Mouse (Mus musculus) midbrain, embryonic 14.5 days (tissue): ENCODE data around the gene 2510039O18Rik. TPM values are rescaled to one million over a fixed set of nuclear protein-coding genes. Genes with fewer than 3 reads are reported as not detected.

Experiments
- ATAC-seq: fragments of 200-750 bp; cut with Nextera tagmentation; 2 replicates; pipeline ENCODE4 v1.8.0; 2017; ENCODE audit warnings: moderate number of reproducible peaks, moderate library complexity; ENCODE audit not compliant: low FRiP score, low TSS enrichment
- DNase-seq: peaks from one replicate; pipeline ENCODE4 v3.0.0-alpha.2; 2015
- H3K27ac ChIP-seq: fragments of 300-500 bp; sonication (generic); replicated peaks from 2 replicates; pipeline ENCODE4 v1.5.1; 2014; ENCODE audit warnings: mild to moderate bottlenecking, low read depth, low read length, moderate library complexity
- H3K27me3 ChIP-seq: fragments of 300-500 bp; sonication (generic); 2 replicates; pipeline ENCODE4 v1.6.1; 2014; ENCODE audit warnings: low read length, control low read depth, mixed read lengths; ENCODE audit not compliant: control insufficient read depth, insufficient read depth
- H3K36me3 ChIP-seq: fragments of 300-500 bp; sonication (generic); 2 replicates; pipeline ENCODE4 v1.6.1; 2014; ENCODE audit warnings: low read length, control low read depth; ENCODE audit not compliant: control insufficient read depth, insufficient read depth
- H3K4me1 ChIP-seq: fragments of 300-500 bp; sonication (generic); 2 replicates; pipeline ENCODE4 v1.6.1; 2014; ENCODE audit warnings: mild to moderate bottlenecking, antibody characterized with exemption, low read length, control low read depth; ENCODE audit not compliant: control insufficient read depth, insufficient read depth
- H3K4me2 ChIP-seq: fragments of 300-500 bp; sonication (generic); 2 replicates; pipeline ENCODE4 v1.6.1; 2014; ENCODE audit warnings: mild to moderate bottlenecking, low read length, moderate library complexity
- H3K4me3 ChIP-seq: fragments of 300-500 bp; sonication (generic); replicated peaks from 2 replicates; pipeline ENCODE4 v1.5.1; 2014; ENCODE audit warnings: low read depth, low read length
- H3K9ac ChIP-seq: fragments of 300-500 bp; sonication (generic); replicated peaks from 2 replicates; pipeline ENCODE4 v1.6.1; 2014; ENCODE audit warnings: mild to moderate bottlenecking, low read length, moderate library complexity
- H3K9me3 ChIP-seq: fragments of 300-500 bp; sonication (generic); 2 replicates; pipeline ENCODE4 v1.6.1; 2016; ENCODE audit warnings: low read length, control low read depth, mixed read lengths; ENCODE audit not compliant: control insufficient read depth
- WGBS: fragments of 180-500 bp; shearing (Covaris S2); extraction: QIAGEN DNeasy Blood & Tissue Kit; methylation state at CpG from one replicate; pipeline ENCODE4 v1.1.7; 2014; 5-methylcytosine and 5-hydroxymethylcytosine counted together
- polyA plus RNA-seq: library from polyadenylated mRNA; unstranded; fragments of >200 nt; fragmentation: Nextera tagmentation; extraction: Ambion mirVana; gene quantifications from 2 replicates; pipeline ENCODE4 v1.2.1, GENCODE M21; 2014

The 2510039O18Rik gene
- polyA plus RNA-seq, 1 experiment from 2014 or later = 15.8 TPM

DNA sequence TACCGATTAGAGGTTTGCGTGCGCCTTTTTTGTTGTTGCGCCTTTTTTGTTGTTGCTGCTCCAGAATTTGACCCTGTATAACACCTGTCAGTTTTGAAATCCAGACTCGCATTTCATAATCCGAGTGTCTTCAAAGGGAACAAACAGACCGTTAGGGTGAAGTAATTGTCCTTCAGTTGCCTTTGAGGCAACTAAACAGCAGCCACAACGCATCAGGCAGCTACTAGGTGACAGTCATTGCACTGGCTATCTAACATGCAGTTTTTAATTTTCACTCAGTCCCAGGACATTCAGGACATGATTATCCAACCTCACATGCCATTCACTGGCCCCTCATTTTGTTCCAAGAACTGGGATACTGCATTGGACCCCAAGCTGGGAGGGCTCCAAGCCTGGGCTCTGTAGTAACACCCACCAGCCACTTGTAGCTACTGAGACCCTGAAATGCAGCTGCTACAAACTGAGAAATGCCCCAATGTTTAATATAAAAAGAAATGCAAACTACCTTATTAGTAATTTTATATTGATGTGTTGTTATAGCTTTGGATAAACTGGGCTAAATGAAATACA lies 35.5 kb upstream of the 2510039O18Rik start:
- ATAC-seq = peak; percentile 21
- 1% methylated on average over 8 of the region's 8 CpGs for WGBS
- H3K27ac ChIP-seq = peak overlapping the region; percentile 52; the same call in 1 of the 2 replicates

DNA sequence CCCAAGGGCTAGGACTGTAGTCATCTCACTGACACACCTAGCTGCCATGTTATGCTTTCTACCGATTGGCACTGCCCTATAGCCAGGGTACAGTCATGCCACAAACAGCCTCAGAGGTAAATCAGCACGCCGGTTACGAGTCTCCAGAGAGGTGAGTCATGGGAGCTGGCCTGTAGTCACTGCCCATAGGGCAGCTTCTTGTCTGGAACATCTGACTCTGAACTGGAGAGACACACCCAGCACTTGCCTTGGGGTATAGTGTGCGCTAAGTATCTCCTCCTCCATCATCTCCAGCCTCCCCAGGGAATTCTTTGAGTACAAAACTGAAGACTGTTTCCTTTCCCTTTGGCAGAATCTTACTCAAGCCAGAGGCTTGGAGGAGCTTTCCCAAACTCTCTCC lies 34.5 kb upstream of the 2510039O18Rik start:
- no peak overlapping the region for H3K9ac ChIP-seq
- no peak overlapping the region for H3K4me3 ChIP-seq
- no peak overlapping the region for H3K27ac ChIP-seq
- H3K4me2 ChIP-seq = no peak overlapping the region
- 77% methylated on average over 5 of the region's 5 CpGs for WGBS
- H3K36me3 ChIP-seq = peaks cover 14% of the 10 kb centered on the region
- no peaks in the 10 kb centered on the region for H3K27me3 ChIP-seq
- DNase-seq = no peak
- H3K9me3 ChIP-seq = no peaks in the 10 kb centered on the region
- no peak for ATAC-seq
- H3K4me1 ChIP-seq = peaks cover 13% of the 10 kb centered on the region; the same call in 1 of the 2 replicates

More for the DNA sequence above, 35.5 kb upstream of the 2510039O18Rik start:
- Histone ChIP-seq H3K36me3 (peaks cover 24% of the 10 kb centered on the region), H3K4me1 (peaks cover 13% of the 10 kb centered on the region; the same call in 1 of the 2 replicates), H3K4me3 (peak overlapping the region; percentile 91), H3K27me3 (no peaks in the 10 kb centered on the region), H3K4me2 (peak overlapping the region; percentile 59), H3K9ac (peak overlapping the region; percentile 88), H3K9me3 (no peaks in the 10 kb centered on the region)
- no peak for DNase-seq

DNA sequence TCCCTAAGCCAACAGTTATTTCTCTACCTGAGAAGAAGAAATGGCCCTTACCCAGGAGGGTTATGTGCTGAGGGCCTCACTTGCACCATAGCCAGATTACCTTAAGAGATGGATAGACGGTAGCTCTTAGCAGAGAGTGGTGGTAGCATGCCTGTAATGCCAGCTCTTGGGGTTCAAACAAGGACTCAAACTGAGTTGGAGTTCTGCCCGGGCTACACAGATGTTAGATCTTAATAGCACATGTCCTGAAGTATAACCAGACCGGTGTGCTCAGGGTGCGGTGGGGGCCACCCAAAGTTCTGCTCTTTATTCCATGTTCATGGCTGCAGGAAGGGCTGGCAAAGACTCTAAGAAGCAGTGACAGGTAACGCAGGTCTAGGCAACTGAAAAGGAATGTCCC lies 31.2 kb upstream of the 2510039O18Rik start:
- Histone ChIP-seq H3K27ac (no peak overlapping the region), H3K9me3 (no peaks in the 10 kb centered on the region), H3K36me3 (no peaks in the 10 kb centered on the region), H3K4me3 (no peak overlapping the region), H3K4me1 (peaks cover 4% of the 10 kb centered on the region; the same call in 1 of the 2 replicates), H3K9ac (no peak overlapping the region), H3K27me3 (no peaks in the 10 kb centered on the region), H3K4me2 (no peak overlapping the region)
- no peak for ATAC-seq
- 91% methylated on average over 5 of the region's 5 CpGs for WGBS
- no peak for DNase-seq

DNA sequence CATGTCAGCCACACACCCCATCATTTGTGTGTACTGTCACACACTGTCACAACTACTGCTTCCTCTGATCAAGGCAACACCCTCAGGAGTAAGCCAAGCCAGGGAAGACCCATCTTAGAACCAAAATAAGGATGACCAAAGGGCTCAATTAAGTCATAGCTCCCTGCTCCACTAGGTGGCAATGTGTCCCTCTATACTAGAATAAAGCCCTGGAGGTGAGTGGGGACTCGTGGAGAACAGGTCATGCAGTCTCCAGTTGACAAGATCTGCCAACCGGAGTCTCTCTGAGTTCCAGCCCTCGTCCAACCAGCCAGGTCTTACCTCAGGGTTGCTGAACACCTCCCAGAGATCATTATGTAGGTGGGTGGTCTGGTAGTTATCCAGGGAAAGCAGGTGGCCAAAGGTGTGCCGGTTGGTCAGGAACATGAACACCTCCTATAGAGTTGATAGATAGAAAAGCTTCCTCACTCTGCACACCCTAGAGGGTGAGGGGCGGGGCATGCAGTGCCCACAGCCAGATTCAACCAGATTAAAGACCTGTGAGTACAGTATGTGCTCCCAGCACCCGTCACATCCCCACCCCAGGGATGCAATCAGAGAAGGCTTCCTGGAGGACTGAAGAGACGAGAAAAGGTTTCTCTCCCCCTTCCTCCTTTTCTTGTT lies 22.1 kb upstream of the 2510039O18Rik start:
- H3K4me1 ChIP-seq = no peaks in the 10 kb centered on the region
- DNase-seq = peak; percentile 61
- H3K4me2 ChIP-seq = no peak overlapping the region
- no peak overlapping the region for H3K4me3 ChIP-seq
- no peaks in the 10 kb centered on the region for H3K9me3 ChIP-seq
- no peaks in the 10 kb centered on the region for H3K36me3 ChIP-seq
- no peaks in the 10 kb centered on the region for H3K27me3 ChIP-seq
- no peak for ATAC-seq
- no peak overlapping the region for H3K9ac ChIP-seq
- 61% methylated on average over 7 of the region's 7 CpGs for WGBS
- H3K27ac ChIP-seq = no peak overlapping the region

DNA sequence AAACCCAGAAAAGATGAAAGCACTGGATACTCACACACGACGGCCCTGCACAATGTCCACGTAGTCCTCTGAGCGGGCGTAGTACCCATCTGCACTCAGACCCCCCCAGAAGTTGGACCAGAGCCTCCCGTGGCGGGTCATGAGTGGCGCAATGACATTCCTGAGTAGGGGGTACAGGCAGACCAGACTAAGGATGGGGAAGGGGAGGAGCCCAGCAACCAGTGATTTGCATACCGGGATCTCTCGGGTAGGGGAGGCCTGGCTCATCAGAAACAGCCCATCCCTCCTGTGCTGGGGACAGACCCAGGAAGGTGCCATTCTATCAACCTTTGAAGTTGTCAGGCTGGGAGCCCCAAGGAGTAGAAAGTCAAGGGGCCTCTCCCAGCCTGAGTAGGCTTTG lies 19.7 kb upstream of the 2510039O18Rik start:
- no peak overlapping the region for H3K4me2 ChIP-seq
- no peak for ATAC-seq
- 30% methylated on average over 10 of the region's 10 CpGs for WGBS

DNA sequence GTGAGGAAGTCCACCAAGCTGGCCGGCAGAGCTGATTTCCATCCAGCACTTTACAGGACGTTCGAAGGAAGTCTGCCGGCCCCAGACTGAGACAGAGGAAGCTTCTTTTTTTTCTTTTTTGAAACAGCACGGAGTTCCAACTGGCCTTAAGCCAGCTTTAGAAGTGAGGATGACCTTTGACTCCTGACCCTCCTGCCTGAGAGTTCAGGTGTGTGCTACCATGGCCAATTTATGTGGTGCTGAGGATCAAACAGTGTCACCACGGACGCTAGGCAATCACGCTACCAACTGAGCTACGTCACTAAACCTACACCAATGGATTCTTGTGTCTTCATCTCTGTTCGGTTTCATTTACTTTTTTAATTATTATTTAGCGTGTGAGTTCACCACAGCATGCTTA lies 18.4 kb upstream of the 2510039O18Rik start:
- no peak overlapping the region for H3K9ac ChIP-seq
- H3K27me3 ChIP-seq = no peaks in the 10 kb centered on the region
- H3K36me3 ChIP-seq = no peaks in the 10 kb centered on the region
- DNase-seq = no peak
- no peak overlapping the region for H3K4me2 ChIP-seq
- no peak for ATAC-seq
- H3K27ac ChIP-seq = no peak overlapping the region
- WGBS = 82% methylated on average over 11 of the region's 11 CpGs
- no peaks in the 10 kb centered on the region for H3K9me3 ChIP-seq
- no peak overlapping the region for H3K4me3 ChIP-seq
- no peaks in the 10 kb centered on the region for H3K4me1 ChIP-seq

More for the DNA sequence above, 19.7 kb upstream of the 2510039O18Rik start:
- no peak overlapping the region for H3K4me3 ChIP-seq
- no peaks in the 10 kb centered on the region for H3K36me3 ChIP-seq
- no peaks in the 10 kb centered on the region for H3K27me3 ChIP-seq
- H3K4me1 ChIP-seq = no peaks in the 10 kb centered on the region
- no peaks in the 10 kb centered on the region for H3K9me3 ChIP-seq
- no peak for DNase-seq
- H3K27ac ChIP-seq = no peak overlapping the region
- H3K9ac ChIP-seq = no peak overlapping the region

DNA sequence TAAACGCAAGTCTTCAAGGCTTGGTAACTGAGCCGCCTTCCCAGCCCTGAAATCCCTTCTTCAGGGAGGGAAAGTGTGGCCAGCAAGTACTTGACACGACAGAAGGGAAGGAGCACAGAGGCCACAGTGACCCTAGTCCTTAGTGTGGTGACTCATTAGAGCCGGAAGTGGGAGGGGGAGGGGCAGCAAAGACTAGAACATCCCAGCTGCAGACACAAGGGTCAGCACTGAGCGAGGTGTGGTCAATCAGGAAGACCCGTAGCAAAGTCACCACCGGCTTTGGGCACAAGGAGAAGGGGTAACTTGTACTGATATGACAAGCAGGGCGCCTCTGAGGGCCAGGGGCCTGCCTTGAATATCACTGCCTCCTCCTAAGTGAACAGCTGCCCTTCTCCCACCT lies 13.0 kb upstream of the 2510039O18Rik start:
- 48% methylated on average over 8 of the region's 8 CpGs for WGBS

DNA sequence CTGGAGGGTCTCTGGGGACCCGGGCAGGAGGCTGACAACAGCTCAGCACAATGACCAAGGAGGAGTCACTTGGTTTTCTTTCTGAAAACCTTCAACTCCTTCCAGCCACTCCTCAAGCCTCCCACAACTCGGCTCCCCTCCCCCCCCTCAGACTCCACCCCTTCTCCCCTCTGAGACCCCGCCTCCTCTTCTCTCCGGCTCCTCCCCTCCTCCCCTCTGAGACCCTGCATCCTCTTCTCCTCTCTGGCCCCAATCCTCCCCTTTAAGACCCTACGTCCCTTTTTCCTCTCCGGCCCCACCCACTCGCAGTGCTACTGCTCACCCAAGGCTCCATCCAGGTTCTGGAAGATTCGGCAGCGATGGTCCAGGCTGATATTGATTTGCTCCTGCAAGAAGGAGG lies 12.6 kb upstream of the 2510039O18Rik start:
- no peak overlapping the region for H3K4me2 ChIP-seq
- DNase-seq (no peak), ATAC-seq (no peak)
- H3K9me3 ChIP-seq = no peaks in the 10 kb centered on the region
- H3K36me3 ChIP-seq = no peaks in the 10 kb centered on the region
- H3K27ac ChIP-seq = no peak overlapping the region
- H3K27me3 ChIP-seq = no peaks in the 10 kb centered on the region
- no peak overlapping the region for H3K9ac ChIP-seq
- WGBS = 11% methylated on average over 9 of the region's 9 CpGs
- no peaks in the 10 kb centered on the region for H3K4me1 ChIP-seq
- H3K4me3 ChIP-seq = no peak overlapping the region

More for the DNA sequence above, 13.0 kb upstream of the 2510039O18Rik start:
- Histone ChIP-seq H3K9me3 (no peaks in the 10 kb centered on the region), H3K4me1 (no peaks in the 10 kb centered on the region), H3K27ac (no peak overlapping the region), H3K27me3 (no peaks in the 10 kb centered on the region), H3K4me3 (no peak overlapping the region), H3K4me2 (no peak overlapping the region), H3K9ac (no peak overlapping the region), H3K36me3 (no peaks in the 10 kb centered on the region)
- ATAC-seq = no peak
- no peak for DNase-seq

DNA sequence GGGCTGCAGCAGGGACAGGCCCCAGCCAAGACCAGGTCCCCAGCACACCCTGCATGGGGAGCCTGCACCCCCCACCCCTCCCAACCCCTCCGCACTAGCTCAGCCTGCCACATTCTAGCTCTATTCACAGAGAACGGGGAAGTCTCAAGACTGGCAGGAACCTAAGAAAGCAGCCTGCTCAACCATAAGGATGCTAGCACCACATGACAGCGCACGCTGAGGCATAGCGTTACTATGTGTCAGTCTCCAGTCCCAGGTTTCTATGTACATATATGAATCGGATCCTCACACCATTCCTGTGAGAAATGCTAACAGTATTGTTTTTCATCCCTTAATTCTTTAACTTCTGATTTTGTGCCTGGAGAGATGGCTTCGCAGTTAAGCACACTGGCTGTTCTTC lies 12.2 kb upstream of the 2510039O18Rik start:
- no peak for ATAC-seq
- H3K9me3 ChIP-seq = no peaks in the 10 kb centered on the region
- H3K36me3 ChIP-seq = no peaks in the 10 kb centered on the region
- no peak overlapping the region for H3K4me2 ChIP-seq
- WGBS = 65% methylated on average over 7 of the region's 7 CpGs
- H3K27me3 ChIP-seq = no peaks in the 10 kb centered on the region
- no peak for DNase-seq
- H3K9ac ChIP-seq = no peak overlapping the region
- H3K27ac ChIP-seq = no peak overlapping the region
- no peaks in the 10 kb centered on the region for H3K4me1 ChIP-seq
- no peak overlapping the region for H3K4me3 ChIP-seq
